Mouse (Mus musculus) MEL (cell line): ENCODE data around the gene Ccdc117. TPM values are rescaled to one million over a fixed set of nuclear protein-coding genes. Genes with fewer than 3 reads are reported as not detected.

ENCODE experiments used
- DNase-seq: peaks from one replicate; pipeline ENCODE4 v3.0.0; 2011; ENCODE audit warnings: low read depth, low spot score
- H3K27ac ChIP-seq: 2 replicates; pipeline ENCODE4 v1.5.1; 2012; ENCODE audit warnings: low read depth, mild to moderate bottlenecking, control low read depth, low read length, moderate library complexity; ENCODE audit not compliant: control insufficient read depth
- H3K27me3 ChIP-seq, 2 experiments: fragments of 150-350 bp in 1 of 2; sonication (generic) in 1 of 2; 2 replicates each; pipeline ENCODE4 v1.6.1; 2012; ENCODE audit warnings: low read length in 2 of 2, mild to moderate bottlenecking in 2 of 2, improper control_type of control experiment in 1 of 2, moderate library complexity in 1 of 2; ENCODE audit not compliant: insufficient read depth in 2 of 2, control insufficient read depth in 1 of 2
- H3K36me3 ChIP-seq, 2 experiments: 2 replicates each; pipeline ENCODE4 v1.6.1; 2012 to 2014; ENCODE audit warnings: low read length in 2 of 2, improper control_type of control experiment in 1 of 2, inconsistent platforms in 1 of 2, mild to moderate bottlenecking in 1 of 2; ENCODE audit not compliant: insufficient read depth in 2 of 2, control insufficient read depth in 1 of 2
- H3K4me1 ChIP-seq, 2 experiments: fragments of 150-350 bp in 1 of 2; sonication (generic) in 1 of 2; 2 replicates each; pipeline ENCODE4 v1.6.1; 2012; ENCODE audit warnings: low read length in 2 of 2, improper control_type of control experiment in 1 of 2, mild to moderate bottlenecking in 1 of 2; ENCODE audit not compliant: insufficient read depth in 2 of 2, control insufficient read depth in 1 of 2
- H3K4me3 ChIP-seq, 2 experiments: fragments of 150-350 bp in 1 of 2; sonication (generic) in 1 of 2; 2 replicates each; pipeline ENCODE4 v1.5.1; 2012; ENCODE audit warnings: low read depth in 2 of 2, low read length in 2 of 2, mild to moderate bottlenecking in 2 of 2, moderate library complexity in 2 of 2, control low read depth in 1 of 2, improper control_type of control experiment in 1 of 2; ENCODE audit not compliant: control insufficient read depth in 1 of 2, insufficient read depth in 1 of 2
- H3K79me2 ChIP-seq: 2 replicates; pipeline ENCODE4 v1.6.1; 2012; ENCODE audit warnings: mild to moderate bottlenecking, low read length, moderate library complexity; ENCODE audit not compliant: control insufficient read depth, poor library complexity, insufficient read depth
- H3K9ac ChIP-seq: 2 replicates; pipeline ENCODE4 v1.6.1; 2012; ENCODE audit warnings: low read depth, mild to moderate bottlenecking, control low read depth, low read length, moderate library complexity; ENCODE audit not compliant: control insufficient read depth, poor library complexity, severe bottlenecking
- H3K9me3 ChIP-seq: fragments of 150-350 bp; sonication (generic); replicated peaks from 2 replicates; pipeline ENCODE4 v1.6.1; 2012; ENCODE audit warnings: mild to moderate bottlenecking, low read length, improper control_type of control experiment, moderate library complexity; ENCODE audit not compliant: insufficient read depth
- CTCF ChIP-seq, 3 experiments: IDR thresholded peaks in 2 of 3; conservative IDR thresholded peaks in 1 of 3; 2 replicates each; pipeline ENCODE4 v1.5.1; 2011 to 2012; ENCODE audit warnings: low read length in 3 of 3, low read depth in 2 of 3, mild to moderate bottlenecking in 2 of 3, improper control_type of control experiment in 1 of 3, inconsistent platforms in 1 of 3, mixed read lengths in 1 of 3, moderate library complexity in 1 of 3; ENCODE audit not compliant: control insufficient read depth in 1 of 3, insufficient read depth in 1 of 3, poor library complexity in 1 of 3, severe bottlenecking in 1 of 3
- E2F4 ChIP-seq: IDR thresholded peaks from 2 replicates; pipeline ENCODE4 v1.6.1; 2011; ENCODE audit warnings: low read depth, low read length, improper control_type of control experiment, borderline replicate concordance
- MEF2A ChIP-seq: IDR thresholded peaks from 2 replicates; pipeline ENCODE4 v1.6.1; 2014; ENCODE audit warnings: low read depth, mild to moderate bottlenecking, inconsistent platforms, low read length, improper control_type of control experiment; ENCODE audit not compliant: poor library complexity, insufficient replicate concordance, severe bottlenecking; ENCODE audit errors: extremely low read depth
- NELFE ChIP-seq: IDR thresholded peaks from 2 replicates; pipeline ENCODE4 v1.6.1; 2011; ENCODE audit warnings: low read depth, low read length, improper control_type of control experiment
- NRF1 ChIP-seq: IDR thresholded peaks from 2 replicates; pipeline ENCODE4 v1.6.1; 2014; ENCODE audit warnings: low read depth, mild to moderate bottlenecking, inconsistent platforms, low read length, improper control_type of control experiment, moderate library complexity; ENCODE audit not compliant: poor library complexity, insufficient read depth, severe bottlenecking
- POLR2AphosphoS5 ChIP-seq: IDR thresholded peaks from 2 replicates; pipeline ENCODE4 v1.6.1; 2012; ENCODE audit warnings: low read depth, borderline replicate concordance, mild to moderate bottlenecking, inconsistent platforms, low read length, moderate library complexity, mixed read lengths
- RAD21 ChIP-seq: IDR thresholded peaks from 2 replicates; pipeline ENCODE4 v1.6.1; 2011; ENCODE audit warnings: mild to moderate bottlenecking, low read depth, low read length, improper control_type of control experiment
- RCOR1 ChIP-seq: IDR thresholded peaks from 2 replicates; pipeline ENCODE4 v1.6.1; 2012; ENCODE audit warnings: low read depth, mild to moderate bottlenecking, inconsistent platforms, low read length, improper control_type of control experiment
- SMC3 ChIP-seq: IDR thresholded peaks from 2 replicates; pipeline ENCODE4 v1.6.1; 2011; ENCODE audit warnings: low read depth, low read length, improper control_type of control experiment
- TAL1 ChIP-seq: IDR thresholded peaks from 2 replicates; pipeline ENCODE4 v1.6.1; 2012; ENCODE audit warnings: mild to moderate bottlenecking, inconsistent platforms, low read length, moderate library complexity, mixed read lengths
- UBTF ChIP-seq: IDR thresholded peaks from 2 replicates; pipeline ENCODE4 v1.6.1; 2012; ENCODE audit warnings: low read depth, mild to moderate bottlenecking, inconsistent platforms, low read length, improper control_type of control experiment, moderate library complexity, borderline replicate concordance; ENCODE audit not compliant: insufficient read depth
- ZC3H11A ChIP-seq: IDR thresholded peaks from 2 replicates; pipeline ENCODE4 v1.6.1; 2012; ENCODE audit warnings: low read depth, mild to moderate bottlenecking, inconsistent platforms, low read length, improper control_type of control experiment
- ZNF384 ChIP-seq: IDR thresholded peaks from 2 replicates; pipeline ENCODE4 v1.6.1; 2012; ENCODE audit warnings: low read depth, mild to moderate bottlenecking, inconsistent platforms, low read length, improper control_type of control experiment
- polyA plus RNA-seq, 2 experiments: library from polyadenylated mRNA; stranded (reverse) in 1 of 2; unstranded in 1 of 2; fragments of >175 nt in 1 of 2; fragments of >200 nt in 1 of 2; gene quantifications; 2 replicates each; pipeline versions ENCODE4 v1.2.1 to v1.2.4; 2012; ENCODE audit warnings: low replicate concordance in 2 of 2, low read depth in 1 of 2; ENCODE audit not compliant: insufficient read length in 2 of 2, insufficient read depth in 1 of 2, missing spikeins in 1 of 2
- total RNA-seq: library from RNA; depleted of rRNA; stranded (reverse); fragments of 300-350 nt; gene quantifications from 2 replicates; pipeline ENCODE4 v1.2.3, GENCODE M21; 2012

Gene Ccdc117
- total and polyA plus RNA-seq, 3 experiments: 19.4 to 35.4 TPM; not detected in 1

DNA sequence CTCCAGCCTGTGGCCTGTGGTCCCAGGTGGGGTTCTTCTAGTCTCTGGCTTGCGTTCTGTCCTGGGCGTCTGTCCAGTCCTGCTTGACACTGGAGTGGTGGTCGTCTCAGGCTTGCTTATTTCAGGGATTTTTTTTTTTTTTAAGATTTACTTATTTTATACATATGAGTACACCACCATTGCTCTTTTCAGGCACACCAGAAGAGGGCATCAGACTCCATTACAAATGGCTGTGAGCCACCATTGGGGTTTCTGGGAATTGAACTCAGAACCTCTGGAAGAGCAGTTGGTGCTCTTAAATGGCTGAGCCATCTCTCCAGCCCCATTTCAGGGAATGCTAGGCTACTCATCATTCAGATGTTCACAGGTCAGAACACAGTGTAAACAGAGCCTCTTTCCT is 18.3 kb upstream of the Ccdc117 start:
- Histone ChIP-seq H3K4me1 (peaks cover 8 to 17% of the 10 kb centered on the region in 2 experiments), H3K9ac (no peak overlapping the region), H3K79me2 (no peaks in the 10 kb centered on the region), H3K9me3 (no peaks in the 10 kb centered on the region), H3K27ac (no peak overlapping the region), H3K4me3 (no peak overlapping the region), H3K27me3 (no peaks in the 10 kb centered on the region), H3K36me3 (peaks cover 0 to 12% of the 10 kb centered on the region in 2 experiments; a peak in 2 of 4 replicates)
- DNase-seq: no peak
- TF ChIP-seq E2F4 (no peak), SMC3 (peak; percentile 44), CTCF (IDR thresholded peaks at IDR 0.05 in 2 of 3, conservative IDR thresholded peaks at IDR 0.05 in 1 of 3; ENCODE audit: control insufficient read depth in 1 of 3, insufficient read depth in 1 of 3, low read depth in 2 of 3, low read length in 3 of 3, poor library complexity in 1 of 3, severe bottlenecking in 1 of 3) (peak; percentile 19 to 46 (median 31); a peak in 4 of 6 replicates), RAD21 (peak; percentile 49), ZNF384 (peak; percentile 80), TAL1 (no peak), RCOR1 (no peak), ZC3H11A (peak; percentile 65; the same call in 1 of the 2 replicates)

- Histone ChIP-seq H3K4me1 (0 out of 4 replicates have a peak, but pooled peaks cover 0 to under 1% of the 10 kb centered on the region in 2 experiments), H3K79me2 (no peaks in the 10 kb centered on the region), H3K9me3 (no peaks in the 10 kb centered on the region), H3K9ac (no peak overlapping the region), H3K36me3 (peaks cover 0 to under 1% of the 10 kb centered on the region in 2 experiments; a peak in 1 of 4 replicates), H3K27me3 (no peaks in the 10 kb centered on the region), H3K4me3 (no peak overlapping the region), H3K27ac (no peak overlapping the region)
- no peak for DNase-seq
- TF ChIP-seq POLR2AphosphoS5 (no peak), NELFE (no peak)
These were observed 9.9 kb upstream of the Ccdc117 start for GRCm38 (mm10) chr11:5551931-5552330.

DNA sequence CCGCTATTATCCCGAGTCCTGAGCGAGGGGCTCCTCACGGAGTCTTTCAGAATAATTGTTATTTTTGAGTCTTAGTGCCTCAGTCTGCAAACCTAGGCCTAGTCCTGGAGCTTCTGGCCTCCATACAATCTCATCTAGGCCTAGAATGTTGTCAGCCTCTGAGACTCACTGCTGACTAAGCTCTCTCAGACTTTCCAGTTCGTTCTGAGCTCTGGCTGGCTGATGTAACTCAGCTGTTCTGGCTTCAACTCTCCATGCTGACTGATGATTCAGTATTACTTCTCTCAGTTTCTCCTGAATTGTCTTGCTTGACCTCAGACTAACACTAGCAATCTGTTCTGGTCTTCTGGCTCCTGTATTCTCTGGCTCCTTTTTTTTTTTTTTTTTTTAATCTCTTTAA is 9.4 kb upstream of the Ccdc117 start:
- H3K9ac ChIP-seq: no peak overlapping the region
- no peak overlapping the region for H3K4me3 ChIP-seq
- no peaks in the 10 kb centered on the region for H3K9me3 ChIP-seq
- peaks cover 0 to 3% of the 10 kb centered on the region in 2 experiments; a peak in 2 of 4 replicates for H3K36me3 ChIP-seq
- no peak overlapping the region for H3K27ac ChIP-seq
- no peaks in the 10 kb centered on the region for H3K79me2 ChIP-seq
- no peak for DNase-seq
- no peak for TF ChIP-seq UBTF
- no peak for TF ChIP-seq MEF2A
- no peak for TF ChIP-seq NRF1
- H3K4me1 ChIP-seq: peaks cover 2 to 4% of the 10 kb centered on the region in 2 experiments; a peak in 3 of 4 replicates
- H3K27me3 ChIP-seq: no peaks in the 10 kb centered on the region
